Mouse (Mus musculus): Measurements from ENCODE around the gene Prrx2. TPM values are rescaled to one million over a fixed set of nuclear protein-coding genes. Genes with fewer than 3 reads are reported as not detected.
"Not testable (repeated sequence)": the region's sequence is repeated elsewhere in the genome, so short reads cannot be mapped to it uniquely, and the experiment has no call there.

Gene Prrx2
- polyA plus RNA-seq, 1 experiment from 2014 or later: 1.9 TPM

- no peaks in the 10 kb centered on the region for H3K36me3 ChIP-seq (ENCODE audit: control insufficient read depth, insufficient read depth, low read length)
- no peak overlapping the region for H3K4me3 ChIP-seq (ENCODE audit: low read length)
- no peaks in the 10 kb centered on the region for H3K9me3 ChIP-seq (ENCODE audit: control insufficient read depth, low read length)
- no peak overlapping the region for H3K9ac ChIP-seq (ENCODE audit: low read depth, low read length)
- no peak overlapping the region for H3K4me2 ChIP-seq (ENCODE audit: low read depth, low read length)
- H3K4me1 ChIP-seq (ENCODE audit: control insufficient read depth, insufficient read depth, low read length): peaks cover 21% of the 10 kb centered on the region
- no peak overlapping the region for H3K27ac ChIP-seq (ENCODE audit: low read length)
- 78% methylated on average over 4 of the region's 4 CpGs for WGBS
- peaks cover 6% of the 10 kb centered on the region; the same call in 1 of the 2 replicates for H3K27me3 ChIP-seq (replicated peaks; ENCODE audit: control insufficient read depth, insufficient read depth, low read length)
- ATAC-seq: no peak
These were observed 90.4 kb downstream of the Prrx2 start for GRCm38 (mm10) chr2:30925181-30925580.

GRCm38 (mm10) chr2:30926381-30926780 lies 91.6 kb downstream of the Prrx2 start:
- Histone ChIP-seq H3K27ac (ENCODE audit: low read length) (peak overlapping the region; percentile 34; the same call in 1 of the 2 replicates), H3K36me3 (ENCODE audit: control insufficient read depth, insufficient read depth, low read length) (no peaks in the 10 kb centered on the region), H3K4me3 (ENCODE audit: low read length) (no peak overlapping the region), H3K4me1 (ENCODE audit: control insufficient read depth, insufficient read depth, low read length) (peaks cover 21% of the 10 kb centered on the region), H3K9me3 (ENCODE audit: control insufficient read depth, low read length) (no peaks in the 10 kb centered on the region), H3K27me3 (replicated peaks; ENCODE audit: control insufficient read depth, insufficient read depth, low read length) (peaks cover 6% of the 10 kb centered on the region; the same call in 1 of the 2 replicates), H3K9ac (ENCODE audit: low read depth, low read length) (no peak overlapping the region), H3K4me2 (ENCODE audit: low read depth, low read length) (no peak overlapping the region)
- 66% methylated on average over 4 of the region's 4 CpGs for WGBS
- no peak for ATAC-seq

- H3K4me1 ChIP-seq (ENCODE audit: control insufficient read depth, insufficient read depth, low read length): peaks cover 21% of the 10 kb centered on the region
- 53% methylated on average over 9 of the region's 9 CpGs for WGBS
- peak overlapping the region; percentile 34 for H3K27ac ChIP-seq (ENCODE audit: low read length)
These were observed 92.5 kb downstream of the Prrx2 start for GRCm38 (mm10) chr2:30927151-30927781.

GRCm38 (mm10) chr2:30927844-30928628 lies 93.3 kb downstream of the Prrx2 start:
- Histone ChIP-seq H3K36me3 (ENCODE audit: control insufficient read depth, insufficient read depth, low read length) (no peaks in the 10 kb centered on the region), H3K27ac (ENCODE audit: low read length) (peak overlapping the region; percentile 34), H3K4me2 (ENCODE audit: low read depth, low read length) (no peak overlapping the region), H3K9me3 (ENCODE audit: control insufficient read depth, low read length) (no peaks in the 10 kb centered on the region), H3K4me3 (ENCODE audit: low read length) (no peak overlapping the region), H3K9ac (ENCODE audit: low read depth, low read length) (no peak overlapping the region), H3K4me1 (ENCODE audit: control insufficient read depth, insufficient read depth, low read length) (peaks cover 21% of the 10 kb centered on the region), H3K27me3 (replicated peaks; ENCODE audit: control insufficient read depth, insufficient read depth, low read length) (peaks cover 6% of the 10 kb centered on the region; the same call in 1 of the 2 replicates)
- WGBS: 25% methylated on average over 14 of the region's 14 CpGs
- peak; percentile 47; the same call in 1 of the 2 replicates for ATAC-seq

More at GRCm38 (mm10) chr2:30927151-30927781, 92.5 kb downstream of the Prrx2 start:
- no peak overlapping the region for H3K4me2 ChIP-seq (ENCODE audit: low read depth, low read length)
- ATAC-seq: no peak
- no peaks in the 10 kb centered on the region for H3K9me3 ChIP-seq (ENCODE audit: control insufficient read depth, low read length)
- no peak overlapping the region; the same call in 1 of the 2 replicates for H3K9ac ChIP-seq (ENCODE audit: low read depth, low read length)
- H3K27me3 ChIP-seq (replicated peaks; ENCODE audit: control insufficient read depth, insufficient read depth, low read length): peaks cover 6% of the 10 kb centered on the region; the same call in 1 of the 2 replicates
- no peaks in the 10 kb centered on the region for H3K36me3 ChIP-seq (ENCODE audit: control insufficient read depth, insufficient read depth, low read length)
- H3K4me3 ChIP-seq (ENCODE audit: low read length): no peak overlapping the region

GRCm38 (mm10) chr2:30928893-30929482 lies 94.2 kb downstream of the Prrx2 start:
- no peak overlapping the region for H3K27ac ChIP-seq (ENCODE audit: low read length)
- H3K27me3 ChIP-seq (replicated peaks; ENCODE audit: control insufficient read depth, insufficient read depth, low read length): peaks cover 3% of the 10 kb centered on the region; the same call in 1 of the 2 replicates
- peak overlapping the region; percentile 76 for H3K4me2 ChIP-seq (ENCODE audit: low read depth, low read length)
- H3K36me3 ChIP-seq (ENCODE audit: control insufficient read depth, insufficient read depth, low read length): no peaks in the 10 kb centered on the region
- 19% methylated on average over 12 of the region's 12 CpGs for WGBS
- no peaks in the 10 kb centered on the region for H3K9me3 ChIP-seq (ENCODE audit: control insufficient read depth, low read length)
- ATAC-seq: peak; percentile 65
- H3K9ac ChIP-seq (ENCODE audit: low read depth, low read length): peak overlapping the region; percentile 60
- peaks cover 21% of the 10 kb centered on the region for H3K4me1 ChIP-seq (ENCODE audit: control insufficient read depth, insufficient read depth, low read length)
- H3K4me3 ChIP-seq (ENCODE audit: low read length): peak overlapping the region; percentile 42

- WGBS: under 1% methylated on average over 23 of the region's 23 CpGs
- ATAC-seq: peak; percentile 70
- H3K9ac ChIP-seq (ENCODE audit: low read depth, low read length): peak within 1 kb of the TSS; percentile 60
These were observed 94.8 kb downstream of the Prrx2 start, which contains the start of gene Ptges for GRCm38 (mm10) chr2:30929483-30930045. TSS of gene Ptges (minus strand) at chr2:30929863.

GRCm38 (mm10) chr2:30930846-30931245 lies 96.1 kb downstream of the Prrx2 start:
- H3K4me2 ChIP-seq (ENCODE audit: low read depth, low read length); H3K4me3 ChIP-seq (ENCODE audit: low read length); ATAC-seq; H3K9me3 ChIP-seq (ENCODE audit: control insufficient read depth, low read length); H3K27me3 ChIP-seq (replicated peaks; ENCODE audit: control insufficient read depth, insufficient read depth, low read length); H3K9ac ChIP-seq (ENCODE audit: low read depth, low read length); H3K36me3 ChIP-seq (ENCODE audit: control insufficient read depth, insufficient read depth, low read length); H3K27ac ChIP-seq (ENCODE audit: low read length): not testable (repeated sequence)
- 79% methylated on average over 2 of the region's 2 CpGs for WGBS
- H3K4me1 ChIP-seq (ENCODE audit: control insufficient read depth, insufficient read depth, low read length): peaks cover 21% of the 10 kb centered on the region

More at GRCm38 (mm10) chr2:30929483-30930045, 94.8 kb downstream of the Prrx2 start, which contains the start of gene Ptges:
- H3K4me1 ChIP-seq (ENCODE audit: control insufficient read depth, insufficient read depth, low read length): peaks cover 21% of the 10 kb centered on the region
- no peaks in the 10 kb centered on the region for H3K36me3 ChIP-seq (ENCODE audit: control insufficient read depth, insufficient read depth, low read length)
- H3K4me2 ChIP-seq (ENCODE audit: low read depth, low read length): peak within 1 kb of the TSS; percentile 76
- no peaks in the 10 kb centered on the region for H3K9me3 ChIP-seq (ENCODE audit: control insufficient read depth, low read length)
- H3K27ac ChIP-seq (ENCODE audit: low read length): 0 out of 2 replicates have a peak within 1 kb of the TSS, but pooled peaks have one; percentile 24
- H3K4me3 ChIP-seq (ENCODE audit: low read length): peak within 1 kb of the TSS; percentile 42
- peaks cover 2% of the 10 kb centered on the region; the same call in 1 of the 2 replicates for H3K27me3 ChIP-seq (replicated peaks; ENCODE audit: control insufficient read depth, insufficient read depth, low read length)

All from intestine, embryonic 16.5 days (tissue).